Mouse (Mus musculus): ENCODE data around the gene Dlg1.

GRCm38 (mm10) chr16:31867736-31868135 is 204.5 kb downstream of the Dlg1 start:
- no peak for TF ChIP-seq GATA1 (IDR thresholded peaks at IDR 0.05; ENCODE audit: low read length)
- TF ChIP-seq TAL1 (IDR thresholded peaks at IDR 0.05; ENCODE audit: low read length): no peak

All from erythroblast, embryonic 14.5 days (primary cell).